Mouse (Mus musculus) layer of hippocampus, adult 11-12 months (tissue): ENCODE results near the gene Haghl.

Experiments used
- DNase-seq: peaks from one replicate; pipeline ENCODE4 v3.0.0; 2022; ENCODE audit warnings: low spot score

The Haghl gene

DNA sequence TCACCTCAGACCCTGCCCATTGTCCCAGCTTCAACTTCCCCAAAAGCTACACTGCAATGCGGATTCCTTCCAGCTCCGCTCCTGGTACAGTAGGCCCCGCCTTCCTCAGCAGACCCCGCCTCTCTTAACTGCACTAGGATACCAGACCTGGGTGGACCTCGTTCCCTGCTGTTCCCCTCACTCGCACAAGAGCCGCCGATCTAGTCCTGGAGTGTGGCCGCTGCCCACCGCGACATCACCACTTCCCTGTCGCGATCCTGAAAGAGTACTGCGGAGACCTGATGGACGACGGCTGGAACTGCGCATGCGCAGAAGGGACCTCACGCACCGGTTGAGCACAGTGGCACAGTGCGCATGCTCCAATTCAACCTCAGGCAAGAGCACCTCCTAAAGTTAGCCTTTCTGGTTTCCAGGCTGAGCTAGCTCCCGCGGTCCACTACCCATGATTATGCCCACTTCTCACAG is at the start of gene Haghl:
Haghl (minus strand) TSS at position 393 of the 465 bp plus-strand sequence.
- DNase-seq = peak; percentile 98

DNA sequence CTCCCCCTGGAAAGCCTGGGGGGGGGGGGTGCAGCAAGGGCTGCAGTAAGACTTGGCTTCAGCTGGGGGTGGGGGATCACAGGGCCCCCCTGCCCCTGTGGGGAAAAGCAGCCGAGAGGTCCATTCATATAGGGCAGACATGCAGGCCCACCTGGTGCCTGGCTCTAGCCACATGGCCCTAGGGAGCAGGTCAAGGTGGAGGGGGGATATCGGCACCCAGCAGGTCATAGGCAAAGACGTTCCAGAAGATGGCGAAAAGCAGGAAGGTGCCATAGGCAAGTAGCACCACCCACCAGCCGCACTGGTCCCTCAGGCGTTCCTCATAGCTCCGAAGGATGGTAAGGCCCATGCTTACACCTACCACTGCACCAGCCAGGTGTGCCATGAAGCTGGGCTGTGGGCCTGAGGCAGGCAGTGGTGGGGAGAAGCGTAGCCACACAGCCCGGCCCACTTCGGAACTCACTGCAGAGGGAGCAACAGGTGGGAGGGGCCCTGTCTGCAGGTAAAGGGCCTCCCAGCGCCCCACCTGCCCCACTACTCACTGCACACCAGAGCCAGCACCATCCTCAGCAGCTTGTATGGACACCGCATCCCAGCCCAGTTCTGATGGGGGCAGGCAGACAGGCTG is 49.2 kb upstream of the Haghl start:
- no peak for DNase-seq

DNA sequence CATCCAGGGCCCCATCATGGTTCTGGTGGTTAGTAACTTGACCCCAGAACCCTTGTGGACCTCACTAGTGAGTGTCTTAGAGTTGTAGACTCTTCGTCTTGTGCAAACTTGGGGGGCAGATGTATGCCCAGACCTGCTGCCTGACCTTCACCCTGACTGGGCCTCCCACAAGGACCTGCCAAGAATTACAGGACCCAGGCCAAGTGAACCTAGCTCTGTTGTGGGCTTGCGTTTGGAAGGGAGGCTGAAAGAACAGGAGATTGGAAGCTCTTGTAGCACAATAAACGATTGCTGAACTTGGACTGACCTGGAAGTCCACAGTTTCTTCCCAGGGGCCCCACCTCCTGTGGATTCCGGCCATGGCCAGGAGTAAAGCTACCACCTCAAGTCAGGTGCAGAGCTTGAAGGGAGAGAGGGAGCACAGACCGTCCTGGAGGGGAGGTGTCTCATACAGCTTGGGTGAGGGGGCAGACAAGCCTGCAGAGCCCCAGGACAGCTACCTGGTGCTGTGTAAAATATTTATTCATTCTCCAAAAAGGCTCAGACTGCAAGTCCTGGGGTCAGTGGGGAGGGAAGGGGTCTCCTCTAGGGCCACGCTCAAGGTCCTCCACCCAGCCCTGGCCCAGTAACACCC is 48.6 kb upstream of the Haghl start:
- no peak for DNase-seq

DNA sequence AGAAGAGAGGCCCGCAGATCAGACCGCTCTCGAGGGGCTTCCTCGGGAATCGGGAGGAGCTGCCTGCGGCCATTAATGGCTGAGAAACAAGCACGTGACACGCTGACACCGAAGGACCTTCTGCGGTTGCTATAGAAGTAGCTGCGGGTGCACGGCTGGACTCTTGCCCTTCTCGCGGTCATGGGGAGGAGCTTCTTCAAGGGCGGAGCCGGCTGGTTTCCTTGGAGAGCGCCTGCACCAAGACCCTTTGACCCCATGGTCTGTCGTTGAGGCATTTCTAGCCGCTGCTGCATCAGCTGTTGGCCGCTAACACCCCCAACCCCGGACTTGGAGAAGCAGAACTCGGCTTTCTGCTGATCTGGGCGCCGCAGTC is 47.8 kb upstream of the Haghl start, which contains the start of gene Stub1:
Stub1 (minus strand) TSS at position 114 of the 373 bp plus-strand sequence.
- DNase-seq = peak; percentile 89

DNA sequence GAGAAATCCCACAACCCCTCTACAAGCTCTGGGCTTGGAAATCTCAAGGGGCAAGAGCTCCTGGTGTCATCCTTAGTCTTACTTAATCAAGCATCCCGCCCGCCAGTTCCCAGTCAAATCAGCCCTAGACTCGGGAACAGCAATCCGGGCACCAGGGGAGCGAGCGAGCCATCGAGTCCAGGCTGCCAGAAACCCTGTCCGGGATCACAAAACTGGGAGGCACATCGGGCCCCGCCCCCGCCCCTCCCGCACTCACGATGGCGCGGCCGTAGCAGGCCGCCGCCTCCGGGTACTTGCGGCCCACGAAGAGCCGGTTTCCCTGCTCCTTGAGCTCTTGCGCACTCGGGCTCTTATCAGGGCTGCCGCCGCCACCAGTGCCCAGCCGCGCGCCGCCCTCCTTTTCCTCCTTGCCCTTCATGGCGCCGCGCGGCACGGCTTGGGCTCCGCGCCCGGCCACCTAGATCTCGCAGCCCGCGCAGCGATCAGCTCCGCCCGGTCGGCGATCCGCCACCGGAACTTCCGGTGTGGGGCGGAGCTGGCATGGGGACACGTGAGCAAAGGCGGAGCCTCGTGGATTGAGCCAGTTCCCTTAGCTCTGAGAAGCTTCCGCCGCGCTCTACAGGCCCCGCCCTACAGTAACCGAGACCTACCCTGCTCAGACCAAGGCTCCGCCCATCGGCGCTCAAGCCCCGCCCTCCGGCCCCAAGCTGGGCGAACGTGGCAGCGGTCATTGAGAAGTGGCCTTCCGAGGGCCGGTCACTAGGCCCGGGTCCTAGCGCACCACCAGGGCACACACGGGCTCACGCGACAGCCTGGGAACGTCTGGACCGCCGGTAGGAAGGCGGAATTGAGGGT is 47.2 kb upstream of the Haghl start:
- DNase-seq = peak; percentile 99

DNA sequence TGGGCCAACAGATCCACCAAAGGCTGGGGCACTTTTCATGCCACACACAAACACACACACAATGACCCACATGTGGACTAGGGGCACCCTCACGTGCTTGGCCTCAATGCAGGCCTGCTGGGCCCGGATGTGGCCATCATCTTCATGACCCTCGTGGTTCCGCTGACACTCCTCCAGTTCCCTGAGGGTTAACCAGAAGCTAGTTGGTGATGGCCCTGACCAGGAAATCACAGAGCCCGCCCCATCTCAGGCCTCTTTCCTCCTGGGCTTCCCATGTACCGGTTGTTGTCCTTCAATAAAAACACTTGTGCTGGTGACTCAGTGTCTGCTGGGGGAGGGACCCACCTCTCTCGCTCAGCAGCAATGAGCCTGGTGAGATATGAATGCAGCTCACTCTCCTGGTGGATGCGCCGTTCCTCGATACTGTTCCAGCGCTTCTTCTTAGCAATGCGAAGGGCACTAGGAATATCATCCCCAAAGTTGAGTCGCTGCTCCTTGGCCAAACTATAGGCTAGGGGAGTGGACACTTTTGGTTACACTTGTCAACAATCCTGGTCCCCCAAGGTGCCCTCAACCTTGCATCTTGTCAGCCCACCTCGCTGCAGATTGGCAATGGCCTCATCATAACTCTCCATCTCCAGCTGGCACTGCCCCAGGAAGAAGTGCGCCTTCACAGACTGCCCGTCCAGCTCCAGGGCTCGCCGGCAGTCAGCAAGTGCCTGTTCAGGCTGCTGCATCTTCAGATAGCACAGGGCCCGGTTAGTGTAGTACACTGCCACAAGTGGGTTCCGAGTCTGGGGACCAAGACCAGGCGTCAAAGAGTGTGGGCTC is 46.2 kb upstream of the Haghl start:
- DNase-seq = no peak

DNA sequence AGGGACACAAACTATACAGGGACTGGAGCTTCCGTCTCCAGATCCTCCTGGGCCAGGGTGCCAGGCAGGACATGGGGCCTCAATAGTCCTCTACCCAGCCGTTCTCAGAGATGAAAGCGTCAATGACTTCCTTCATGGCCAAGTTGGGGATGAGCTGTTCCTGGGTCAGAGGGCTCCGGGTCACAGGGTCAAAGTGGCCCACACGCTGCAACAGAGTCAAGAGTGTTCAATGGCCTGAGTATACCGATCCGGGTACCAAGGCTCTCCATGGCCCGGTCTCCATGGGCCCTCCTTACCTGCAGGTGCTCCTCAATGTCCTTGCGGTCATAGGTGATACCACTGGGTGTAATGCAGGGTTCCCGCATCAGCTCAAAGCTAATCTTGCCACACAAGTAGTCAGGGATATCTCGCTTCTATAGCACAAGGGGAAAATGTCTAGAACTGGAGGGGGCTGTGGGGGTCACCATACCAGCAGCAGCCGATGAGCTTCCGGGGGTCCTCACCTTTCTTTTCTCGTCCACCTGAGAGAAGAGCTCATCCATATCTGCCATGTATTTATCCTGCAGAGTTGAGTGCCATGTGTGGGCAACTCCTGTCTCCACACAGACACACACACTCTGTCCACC is 45.4 kb upstream of the Haghl start:
- DNase-seq = no peak

DNA sequence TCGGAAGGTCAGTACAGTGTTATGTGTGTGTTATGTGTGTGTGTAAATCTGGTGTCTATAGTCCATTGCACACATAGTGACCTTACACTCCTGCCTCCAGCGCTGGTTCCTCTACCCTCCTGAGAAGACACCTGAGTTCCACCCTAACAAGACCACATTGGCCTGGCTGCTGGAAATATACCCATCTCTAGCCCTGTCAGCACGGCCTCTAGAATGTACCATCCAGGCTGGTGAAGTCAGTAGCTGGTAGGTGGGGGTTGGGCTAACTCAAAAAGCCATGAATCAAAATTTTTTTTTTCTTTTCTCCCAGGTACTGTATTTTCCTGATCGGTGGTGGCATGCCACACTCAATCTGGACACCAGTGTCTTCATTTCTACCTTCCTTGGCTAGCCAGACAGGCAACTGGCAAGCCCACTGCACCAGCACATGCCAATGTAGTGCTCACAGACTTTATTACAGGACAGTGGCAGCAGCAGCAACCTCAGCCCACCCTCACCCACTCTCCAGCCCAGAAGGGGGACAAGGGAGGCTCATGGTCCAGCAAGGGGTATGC is 44.8 kb upstream of the Haghl start:
- no peak for DNase-seq

DNA sequence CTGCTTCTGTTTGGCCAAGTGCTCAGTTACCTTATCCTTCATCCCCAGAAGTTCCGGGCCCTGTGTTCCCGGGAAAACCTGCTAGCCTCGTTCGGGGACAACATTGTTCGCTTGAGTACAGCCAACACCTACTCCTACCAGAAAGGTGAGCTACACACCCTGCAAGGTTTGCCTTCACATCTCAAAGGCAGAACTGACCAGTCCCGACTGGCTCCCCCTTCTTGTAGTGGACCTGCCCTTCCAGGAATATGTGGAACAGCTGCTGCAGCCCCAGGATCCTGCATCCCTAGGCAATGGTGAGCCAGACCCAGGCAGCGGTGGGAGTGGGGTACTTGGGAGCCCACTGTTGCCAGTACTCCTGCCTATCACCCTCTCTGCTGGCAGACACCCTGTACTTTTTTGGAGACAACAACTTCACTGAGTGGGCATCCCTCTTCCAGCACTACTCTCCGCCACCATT is 44.1 kb upstream of the Haghl start:
- DNase-seq = no peak

DNA sequence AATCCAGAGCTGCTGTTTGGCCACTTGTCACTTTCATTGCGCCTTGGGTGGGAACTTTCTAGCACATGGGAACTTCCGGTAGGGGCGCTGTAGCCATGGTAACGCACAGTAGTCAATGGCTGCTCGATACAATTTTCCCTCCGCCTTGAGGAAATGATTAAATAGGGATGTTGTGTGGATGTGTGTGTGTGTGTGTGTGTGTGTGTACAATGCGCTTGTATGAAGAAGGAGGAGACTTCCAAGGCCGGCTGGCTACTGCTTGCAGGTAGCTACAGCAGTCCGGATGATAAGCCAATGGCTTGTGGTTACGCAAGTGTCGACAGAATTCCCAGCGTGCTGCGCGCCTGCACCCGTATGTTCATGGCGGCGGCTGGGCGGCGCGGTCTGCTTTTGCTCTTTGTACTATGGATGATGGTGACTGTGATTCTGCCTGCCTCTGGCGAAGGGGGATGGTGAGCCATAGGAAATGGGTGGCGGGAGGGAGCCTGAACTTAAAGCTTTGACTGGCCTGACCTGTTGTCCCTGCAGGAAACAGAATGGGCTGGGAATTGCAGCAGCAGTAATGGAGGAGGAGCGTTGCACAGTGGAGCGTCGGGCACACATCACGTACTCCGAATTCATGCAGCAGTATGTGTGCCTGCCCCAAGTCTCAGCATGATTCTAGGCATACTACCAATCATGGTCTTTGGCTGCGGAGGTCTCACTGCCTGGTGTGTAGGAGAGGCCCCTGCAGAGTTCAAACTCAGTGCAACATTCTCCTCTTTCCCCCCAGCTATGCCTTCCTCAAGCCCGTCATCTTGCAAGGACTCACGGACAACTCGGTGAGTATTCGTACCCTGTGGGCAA is 43.5 kb upstream of the Haghl start, which contains the start of gene Jmjd8:
Jmjd8 (plus strand) TSS at position 156 of the 846 bp plus-strand sequence.
- peak; percentile 84 for DNase-seq

DNA sequence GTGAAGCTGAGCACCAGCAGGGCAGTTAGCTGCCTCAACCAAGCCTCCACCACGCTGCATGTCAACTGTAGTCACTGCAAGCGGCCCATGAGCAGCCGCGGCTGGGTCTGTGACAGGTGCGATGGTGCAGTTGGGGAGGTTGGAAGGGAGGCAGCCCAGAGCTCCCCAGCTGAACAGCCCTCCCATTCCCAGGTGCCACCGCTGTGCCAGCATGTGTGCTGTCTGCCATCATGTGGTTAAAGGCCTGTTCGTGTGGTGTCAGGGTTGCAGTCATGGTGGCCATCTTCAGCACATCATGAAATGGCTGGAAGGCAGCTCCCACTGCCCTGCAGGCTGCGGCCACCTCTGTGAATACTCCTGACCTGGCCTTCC is 42.7 kb upstream of the Haghl start:
- no peak for DNase-seq

DNA sequence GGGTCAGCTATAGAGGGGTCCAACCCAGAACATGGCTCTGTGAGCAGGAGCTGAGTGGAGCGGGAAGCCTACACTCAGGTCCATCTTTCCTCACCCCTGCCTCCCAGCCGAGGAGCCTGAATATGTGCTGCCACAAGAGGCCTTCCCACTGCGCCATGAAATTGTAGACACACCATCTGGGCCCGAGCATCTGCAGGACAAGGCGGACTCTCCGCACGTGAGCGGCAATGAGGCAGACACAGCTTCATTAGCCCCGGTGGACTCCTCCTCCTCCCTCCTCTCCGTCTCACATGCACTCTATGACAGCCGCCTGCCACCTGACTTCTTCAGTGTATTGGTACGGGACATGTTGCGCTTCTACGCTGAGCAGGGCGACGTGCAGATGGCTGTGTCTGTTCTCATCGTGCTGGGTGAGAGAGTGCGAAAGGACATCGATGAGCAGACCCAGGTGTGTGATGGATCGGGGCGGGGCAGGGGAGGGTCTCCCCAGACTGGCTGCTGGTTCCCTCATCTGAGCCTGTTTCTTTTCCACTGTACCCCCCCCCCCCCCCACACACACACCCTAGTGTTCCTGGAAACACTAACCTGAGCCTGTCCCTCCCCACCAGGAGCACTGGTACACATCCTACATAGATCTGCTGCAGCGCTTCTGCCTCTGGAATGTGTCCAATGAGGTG is 42.2 kb upstream of the Haghl start:
- no peak for DNase-seq

DNA sequence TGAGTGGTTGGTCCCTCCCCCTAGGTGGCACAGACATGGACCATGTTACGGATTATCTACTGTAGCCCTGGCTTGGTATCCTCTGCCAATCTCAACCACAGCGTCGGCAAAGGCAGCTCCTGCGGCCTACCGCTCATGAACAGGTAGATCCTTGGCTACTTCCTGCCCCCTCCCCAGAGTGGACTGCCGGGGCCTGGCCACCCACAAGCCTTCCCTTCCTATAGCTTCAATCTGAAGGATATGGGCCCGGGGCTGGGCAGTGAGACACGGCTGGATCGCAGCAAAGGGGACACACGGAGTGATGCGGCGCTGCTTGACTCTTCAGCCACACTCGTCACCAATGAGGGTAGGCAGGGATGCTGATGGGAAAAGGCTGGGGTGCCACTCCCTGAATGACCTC is 41.5 kb upstream of the Haghl start:
- DNase-seq = no peak

DNA sequence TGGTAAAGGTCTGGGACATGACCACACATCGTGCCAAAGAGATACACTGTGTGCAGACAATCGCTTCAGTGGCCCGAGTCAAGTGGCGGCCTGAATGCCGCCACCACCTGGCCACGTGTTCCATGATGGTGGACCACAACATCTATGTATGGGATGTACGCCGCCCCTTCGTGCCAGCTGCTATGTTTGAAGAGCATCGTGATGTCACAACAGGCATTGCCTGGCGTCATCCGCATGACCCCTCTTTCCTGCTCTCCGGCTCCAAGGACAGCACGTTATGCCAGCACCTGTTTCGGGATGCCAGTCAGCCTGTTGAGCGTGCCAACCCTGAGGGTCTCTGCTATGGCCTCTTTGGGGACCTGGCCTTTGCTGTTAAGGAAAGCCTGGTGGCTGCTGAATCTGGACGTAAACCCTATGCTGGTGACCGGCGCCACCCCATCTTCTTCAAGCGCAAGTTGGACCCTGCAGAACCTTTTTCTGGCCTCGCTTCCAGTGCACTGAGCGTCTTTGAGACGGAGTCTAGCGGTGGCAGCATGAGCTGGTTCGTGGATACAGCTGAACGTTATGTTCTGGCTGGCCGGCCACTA is 40.6 kb upstream of the Haghl start:
- DNase-seq = no peak

DNA sequence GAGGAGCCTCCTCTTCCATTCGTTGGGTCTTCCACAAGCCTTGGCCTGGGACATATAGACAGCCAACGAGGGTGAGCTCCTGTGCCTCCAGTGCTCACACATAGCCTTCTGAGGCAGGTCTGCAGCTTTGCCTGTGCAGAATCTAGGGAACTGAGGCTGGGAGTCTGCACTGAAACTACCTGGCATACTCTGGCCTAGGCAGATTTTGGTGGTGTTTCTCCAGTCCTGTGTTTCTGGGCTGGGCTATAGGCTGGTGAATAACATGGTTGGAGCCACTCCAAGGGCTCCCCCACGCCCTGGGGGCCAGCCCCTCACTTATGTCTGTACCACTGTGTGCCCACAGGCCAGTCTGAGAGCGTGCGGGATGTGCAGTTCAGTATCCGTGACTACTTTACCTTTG is 39.8 kb upstream of the Haghl start:
- no peak for DNase-seq

DNA sequence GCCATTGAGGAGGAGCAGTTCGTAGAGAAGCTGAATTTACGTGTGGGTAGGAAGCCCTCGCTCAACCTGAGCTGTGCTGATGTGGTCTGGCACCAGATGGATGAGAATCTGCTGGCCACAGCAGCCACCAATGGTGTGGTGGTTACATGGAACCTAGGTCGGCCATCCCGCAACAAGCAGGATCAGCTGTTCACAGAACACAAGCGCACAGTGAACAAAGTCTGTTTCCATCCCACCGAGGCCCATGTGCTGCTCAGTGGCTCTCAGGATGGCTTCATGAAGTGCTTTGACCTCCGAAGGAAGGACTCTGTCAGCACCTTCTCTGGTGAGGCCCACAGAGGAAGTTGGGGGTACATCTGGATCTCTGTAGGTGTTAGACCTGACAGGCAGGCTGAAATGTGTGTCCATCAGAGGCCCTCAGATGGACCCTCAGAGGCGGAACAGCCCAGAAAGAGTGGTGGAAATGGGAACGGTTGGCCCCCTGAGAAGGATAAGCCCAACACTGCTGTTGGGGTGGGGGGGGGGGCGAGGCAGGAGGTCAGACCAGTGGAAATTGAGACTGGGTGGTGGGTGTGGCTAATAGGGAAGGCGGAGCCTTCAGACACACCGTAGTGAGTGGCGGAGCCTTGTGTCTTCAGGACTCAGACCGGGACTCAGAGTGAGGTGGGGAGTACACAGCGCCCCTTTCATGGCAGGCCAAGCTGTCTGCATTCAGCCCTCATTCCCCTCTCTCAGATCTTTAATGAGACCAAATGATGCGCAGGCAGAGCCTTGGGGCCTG is 39.1 kb upstream of the Haghl start:
- no peak for DNase-seq

DNA sequence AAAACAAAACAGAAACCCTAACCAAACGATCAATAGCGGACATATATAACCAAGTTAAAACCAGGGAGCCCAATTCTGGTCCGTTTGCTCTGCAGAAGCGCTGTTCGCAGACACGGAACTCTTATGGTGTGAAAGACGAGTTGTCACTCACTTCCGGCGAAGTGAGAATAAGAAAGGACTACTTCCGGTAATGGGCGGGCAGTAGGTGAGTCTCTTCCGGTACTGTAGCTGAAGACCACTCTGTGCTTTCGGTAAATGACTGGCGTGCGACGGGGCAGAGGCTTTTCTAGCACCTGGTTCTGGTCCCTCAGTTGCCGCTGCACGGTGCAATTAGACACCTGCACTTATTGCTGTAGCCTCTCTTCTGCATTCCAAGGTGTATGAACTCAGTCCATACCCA is 38.0 kb upstream of the Haghl start, which contains the start of gene Wdr24:
Wdr24 (plus strand) TSS at position 176 of the 400 bp plus-strand sequence.
- peak; percentile 86 for DNase-seq
